Mouse (Mus musculus): ENCODE data around the gene Slc12a8.

Gene Slc12a8

GRCm38 (mm10) chr16:33537499-33538225 lies 20.5 kb downstream of the Slc12a8 start:
- in situ Hi-C loops (cut with MboI, MseI): loop anchor here (5.0 kb wide), 1 partner anchor 55 kb away; no protein-coding TSS in a partner anchor

DNA sequence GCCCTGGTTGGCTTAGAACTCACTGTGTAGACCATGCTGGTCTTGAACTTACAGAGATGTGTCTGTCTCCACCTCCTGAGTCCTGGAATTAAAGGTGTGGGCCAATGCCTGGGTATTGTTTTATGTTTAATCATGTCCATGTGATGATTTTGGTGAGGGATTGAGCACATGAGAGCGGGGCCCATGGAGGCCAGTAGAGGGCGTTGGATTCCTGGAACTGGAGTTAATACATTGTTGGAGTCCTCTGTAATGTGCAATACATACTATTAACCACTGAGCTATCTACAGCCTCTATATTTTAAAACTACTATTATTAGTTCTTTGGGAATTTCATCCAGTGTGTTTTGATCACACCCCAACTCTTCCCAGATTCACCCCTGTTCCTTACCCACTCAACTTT lies 27.2 kb downstream of the Slc12a8 start:
- in situ Hi-C loops (cut with MboI, MseI): no loop called here

GRCm38 (mm10) chr16:33545530-33545929 lies 28.4 kb downstream of the Slc12a8 start:
- in situ Hi-C loops (cut with MboI, MseI): no loop called here

- in situ Hi-C loops (cut with MboI, MseI): no loop called here
Measured at GRCm38 (mm10) chr16:33553689-33554342, 36.7 kb downstream of the Slc12a8 start.

- in situ Hi-C loops (cut with MboI, MseI): no loop called here
Measured at GRCm38 (mm10) chr16:33558121-33558520, 41.0 kb downstream of the Slc12a8 start.

- in situ Hi-C loops (cut with MboI, MseI): no loop called here
Measured at GRCm38 (mm10) chr16:33560281-33560680, 43.2 kb downstream of the Slc12a8 start.

DNA sequence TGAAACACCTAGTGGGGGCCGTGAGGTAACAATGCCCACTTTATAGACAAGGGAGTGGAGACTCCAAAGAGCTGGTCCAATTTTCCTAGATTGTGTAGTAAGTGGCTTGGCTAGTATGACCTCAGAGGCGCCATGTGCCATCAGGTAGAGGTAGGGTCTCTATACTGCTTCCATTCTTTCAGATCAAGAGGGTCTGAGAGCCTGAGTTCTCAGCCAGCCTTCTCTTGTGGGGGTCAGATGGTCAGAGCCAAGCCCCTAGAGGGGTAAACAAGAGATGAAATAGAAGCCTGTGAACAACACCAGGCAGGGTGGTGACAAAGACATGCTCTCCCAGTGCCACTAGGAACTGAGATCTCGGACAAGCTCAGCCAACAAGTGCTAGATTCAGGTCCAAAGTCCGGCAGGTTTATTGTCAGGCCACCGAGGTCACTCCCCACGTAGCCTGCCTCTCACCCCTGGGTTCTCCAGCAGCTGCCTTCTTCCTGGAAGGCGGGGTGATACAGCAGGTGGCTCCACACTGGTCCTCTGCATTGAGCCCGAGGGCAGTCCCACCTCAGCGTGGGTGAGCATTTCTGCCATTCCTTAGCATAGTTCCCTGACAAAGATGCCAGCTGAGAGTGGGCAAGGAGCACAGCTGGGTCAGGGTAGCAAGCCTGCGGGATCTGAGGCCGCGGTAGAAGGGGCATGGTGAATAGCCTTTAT lies 44.3 kb downstream of the Slc12a8 start:
- in situ Hi-C loops (cut with MboI, MseI): no loop called here

GRCm38 (mm10) chr16:33562874-33563537 lies 45.9 kb downstream of the Slc12a8 start:
- in situ Hi-C loops (cut with MboI, MseI): no loop called here

DNA sequence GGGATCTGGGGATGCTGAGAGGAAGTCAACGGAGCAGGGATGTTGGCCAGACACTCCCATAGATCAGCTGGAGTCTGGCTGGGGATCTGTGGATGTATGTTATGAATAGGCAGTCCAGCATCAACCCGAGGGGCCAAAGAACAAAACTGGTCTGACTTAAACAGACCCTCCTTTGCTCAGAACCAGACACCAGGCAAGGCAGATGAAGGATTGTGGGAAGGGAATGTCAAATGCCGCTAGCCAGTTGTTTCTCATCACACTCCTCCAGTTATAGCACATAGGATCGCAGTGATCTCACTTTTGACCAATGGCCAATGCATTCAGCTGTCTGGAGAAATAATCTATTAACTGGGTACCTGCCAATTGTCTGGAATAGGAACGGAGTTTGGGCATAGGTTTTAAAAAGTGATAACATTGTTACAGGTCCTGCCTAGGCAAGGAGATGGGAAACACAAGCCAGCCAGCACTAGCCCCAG lies 46.4 kb downstream of the Slc12a8 start:
- in situ Hi-C loops (cut with MboI, MseI): no loop called here

DNA sequence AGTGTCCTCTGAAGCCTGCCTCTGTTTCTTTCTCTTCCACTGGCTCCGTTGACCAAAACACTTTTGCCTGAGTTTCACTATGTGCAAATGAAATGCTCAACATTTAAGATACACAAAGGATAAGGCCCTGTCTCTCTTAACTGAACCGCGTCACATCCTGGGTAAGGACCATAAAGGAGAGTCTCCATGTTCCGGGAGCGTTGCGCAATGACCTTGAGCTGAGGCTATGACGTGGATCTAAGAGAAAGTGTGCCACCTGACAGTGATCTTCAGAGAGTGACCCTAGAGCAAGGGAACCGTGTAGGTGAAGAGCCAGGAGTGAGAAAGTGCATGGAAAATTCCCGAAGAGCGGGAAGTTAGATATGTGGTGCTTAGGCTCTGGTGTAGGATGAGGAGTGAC lies 49.3 kb downstream of the Slc12a8 start:
- in situ Hi-C loops (cut with MboI, MseI): no loop called here

DNA sequence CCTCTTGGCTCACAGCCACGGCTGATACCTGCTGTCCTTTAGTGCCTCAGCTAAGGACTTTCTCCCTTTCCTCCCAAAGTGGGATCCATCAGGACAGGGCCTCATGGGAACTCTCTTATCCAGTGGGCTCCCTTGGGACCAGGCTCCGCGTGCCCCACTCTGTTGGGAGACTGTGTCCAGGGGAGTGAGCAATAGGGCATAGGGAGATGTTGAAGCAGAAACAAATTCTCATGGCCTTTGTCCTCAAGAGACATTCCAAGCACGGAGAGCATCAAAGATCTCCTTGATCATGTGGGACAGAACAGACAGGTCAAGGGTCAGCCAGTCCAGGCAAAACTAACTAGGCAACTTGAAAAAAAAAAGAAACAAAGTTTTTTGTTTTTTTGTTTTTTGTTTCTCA lies 50.6 kb downstream of the Slc12a8 start:
- in situ Hi-C loops (cut with MboI, MseI): no loop called here

DNA sequence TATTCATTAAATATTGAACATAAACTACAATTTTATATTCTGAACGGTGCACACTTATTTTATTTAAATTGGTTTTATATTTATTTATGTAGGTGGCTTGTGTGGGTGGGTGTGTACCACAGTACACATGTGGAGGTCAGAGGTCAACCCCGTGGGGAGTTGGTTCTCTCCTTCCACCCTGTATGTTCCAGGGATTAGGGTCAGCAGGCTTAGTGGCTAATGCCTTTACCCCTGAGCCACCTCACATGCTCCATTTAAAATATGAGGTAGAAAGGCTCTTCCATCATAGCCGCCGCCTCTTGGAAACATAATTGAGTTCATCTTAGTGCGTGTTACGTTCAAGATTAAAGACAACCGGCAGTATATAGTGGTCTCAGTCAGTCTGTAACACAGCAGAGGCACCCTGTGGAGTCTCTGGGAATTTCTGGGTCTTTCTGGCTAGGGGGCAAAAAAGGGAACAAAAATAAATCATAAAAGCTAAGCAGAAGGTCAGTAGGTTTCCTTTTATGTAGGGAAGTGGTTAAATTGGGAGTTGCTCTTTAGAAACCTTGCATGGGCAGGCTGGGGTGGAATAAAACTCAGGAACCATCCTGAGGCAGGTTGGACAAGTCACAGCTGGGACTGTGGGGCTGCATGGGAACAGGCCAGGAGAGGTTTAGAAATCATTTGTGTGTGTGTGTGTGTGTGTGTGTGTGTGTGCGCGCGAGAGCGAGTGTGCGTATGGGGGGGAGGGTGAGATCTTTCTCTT lies 51.3 kb downstream of the Slc12a8 start:
- in situ Hi-C loops (cut with MboI, MseI): no loop called here

GRCm38 (mm10) chr16:33572646-33573045 lies 55.5 kb downstream of the Slc12a8 start:
- in situ Hi-C loops (cut with MboI, MseI): no loop called here

- in situ Hi-C loops (cut with MboI, MseI): no loop called here
Measured at GRCm38 (mm10) chr16:33573703-33574102, 56.6 kb downstream of the Slc12a8 start.

DNA sequence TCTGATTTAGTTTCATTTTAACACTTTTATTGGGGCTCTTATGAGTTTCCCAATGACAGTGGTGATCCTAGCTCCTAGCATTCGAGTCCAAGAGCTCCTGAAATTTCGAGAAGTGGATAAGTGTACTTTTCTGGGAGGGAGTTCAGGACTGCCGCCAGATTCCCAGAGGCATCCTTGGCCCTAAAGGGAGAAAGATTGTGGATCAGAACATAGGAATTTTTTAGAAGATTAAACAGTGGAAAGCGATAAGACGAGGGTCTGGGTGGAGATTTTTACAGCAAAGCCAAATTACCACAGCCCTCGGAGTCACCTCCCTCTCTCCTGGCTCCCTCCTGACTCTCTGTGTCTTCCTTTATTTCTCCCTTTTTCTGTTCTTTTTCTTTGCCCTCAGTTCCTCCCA lies 58.6 kb downstream of the Slc12a8 start:
- in situ Hi-C loops (cut with MboI, MseI): no loop called here

DNA sequence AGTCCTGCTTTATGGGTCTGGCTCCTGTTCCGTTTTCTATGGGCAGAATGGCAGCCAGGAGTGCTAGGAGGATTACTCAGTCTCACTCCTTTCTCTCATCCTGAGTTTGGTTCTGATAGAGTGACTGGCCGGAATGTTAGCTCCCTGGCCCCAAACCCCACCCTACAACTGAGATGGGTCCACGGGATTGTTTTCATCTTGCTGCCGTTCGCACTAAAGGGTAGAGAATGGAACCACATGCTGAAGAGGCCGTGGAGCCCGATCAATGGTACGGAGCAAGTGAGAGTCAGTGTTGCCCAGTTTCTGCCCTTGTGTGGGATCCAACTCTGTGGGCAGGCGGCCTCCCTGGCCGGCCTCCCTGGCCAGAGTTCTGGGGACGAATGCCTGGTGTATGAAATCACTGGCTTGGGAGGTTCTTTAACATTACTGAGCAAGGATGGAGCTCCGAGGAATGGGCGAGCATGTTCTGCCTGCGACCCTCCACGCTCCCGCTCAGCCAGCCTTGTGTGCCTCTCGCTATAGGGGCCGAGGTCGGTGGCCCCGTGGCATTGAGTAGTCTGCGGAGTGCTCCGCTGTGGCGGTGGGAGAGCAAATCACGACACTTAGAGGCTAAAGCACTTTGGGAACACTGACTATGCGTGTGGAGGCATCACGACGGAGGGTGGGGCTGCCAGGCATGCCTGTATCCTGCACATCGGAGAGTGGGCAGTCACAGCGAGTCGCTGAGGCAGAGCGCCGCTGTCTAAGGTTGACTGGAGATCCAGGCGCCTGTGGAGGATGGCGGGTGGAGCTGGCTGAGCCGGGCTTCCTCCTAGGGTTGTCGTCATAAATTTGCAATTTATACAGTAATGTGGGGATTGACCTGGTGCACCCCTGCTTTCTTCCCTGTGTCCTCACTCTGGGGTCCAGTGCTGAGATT lies 59.4 kb downstream of the Slc12a8 start:
- in situ Hi-C loops (cut with MboI, MseI): no loop called here

DNA sequence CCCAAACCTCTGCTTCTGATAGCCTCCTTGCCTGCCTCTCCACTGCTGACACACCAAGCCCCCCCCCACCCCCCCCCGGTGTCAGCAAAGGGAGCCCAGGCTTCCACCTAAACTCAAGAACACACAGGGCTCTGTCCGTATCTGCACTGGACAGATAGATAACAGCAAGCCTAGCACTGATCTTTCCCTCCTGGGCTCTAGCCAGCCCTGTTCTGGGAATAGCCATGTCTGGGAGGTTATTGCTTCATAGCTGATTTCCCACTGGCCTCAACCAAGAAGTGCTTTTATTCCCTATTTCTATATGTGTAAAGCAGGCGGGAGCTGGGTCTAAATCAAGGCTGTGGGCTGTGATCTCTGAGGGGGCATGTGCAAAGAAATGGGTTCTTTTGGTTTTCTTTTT lies 61.3 kb downstream of the Slc12a8 start:
- in situ Hi-C loops (cut with MboI, MseI): no loop called here

DNA sequence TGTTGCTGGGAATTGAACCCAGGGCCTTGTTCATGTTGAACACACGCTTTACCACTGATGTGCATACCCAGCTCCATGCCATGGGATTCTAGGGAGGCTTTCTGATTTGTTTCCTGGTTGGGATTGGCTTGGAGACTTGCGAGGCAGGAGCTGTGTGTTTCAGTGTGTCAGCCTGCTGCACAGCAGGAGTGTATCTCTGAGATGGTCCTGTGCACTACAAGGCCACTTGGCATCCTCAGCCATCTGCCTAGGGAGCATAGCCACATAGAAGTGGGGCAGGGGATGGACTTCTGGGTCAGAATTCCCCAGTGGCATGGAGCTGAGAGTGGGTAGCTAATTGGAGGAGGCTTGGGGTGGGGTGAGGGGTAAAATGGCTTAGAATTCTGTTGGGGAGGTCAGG lies 63.2 kb downstream of the Slc12a8 start:
- in situ Hi-C loops (cut with MboI, MseI): no loop called here

GRCm38 (mm10) chr16:33580736-33581241 lies 63.7 kb downstream of the Slc12a8 start:
- in situ Hi-C loops (cut with MboI, MseI): no loop called here

- in situ Hi-C loops (cut with MboI, MseI): no loop called here
Measured at GRCm38 (mm10) chr16:33581661-33582099, 64.6 kb downstream of the Slc12a8 start.
